Mouse (Mus musculus): ENCODE measurements around the gene Rad9b.

The Rad9b gene

DNA sequence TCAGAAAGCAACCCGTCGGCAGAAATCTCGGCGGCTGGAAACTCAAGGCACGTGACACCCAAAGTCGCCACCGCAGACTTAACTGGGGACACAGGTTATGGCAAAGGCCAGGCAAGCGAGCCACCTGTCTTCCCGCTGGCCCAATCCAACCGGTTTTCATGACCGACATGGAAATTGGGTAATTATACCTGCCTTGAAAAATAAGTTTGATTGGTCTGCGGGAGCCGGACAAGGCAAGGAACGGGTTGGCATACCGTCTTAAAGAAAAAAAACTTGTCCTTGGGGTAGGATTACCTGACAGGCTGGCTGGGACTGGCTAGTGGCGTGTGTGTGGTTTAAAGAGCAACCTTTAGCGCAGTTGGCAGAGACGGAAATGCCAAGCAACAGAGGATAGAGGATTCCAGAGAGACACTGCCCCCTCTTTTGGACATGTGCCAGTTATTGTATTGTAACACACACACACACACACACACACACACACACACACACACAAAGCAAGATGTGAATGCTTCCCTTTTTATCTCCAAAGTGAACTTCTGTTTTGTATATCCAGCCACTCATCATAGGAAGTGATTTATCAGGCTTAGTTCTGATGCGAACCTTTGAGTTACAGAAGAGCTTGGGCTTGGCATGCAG, 73.1 kb downstream of the Rad9b start:
- no peak for DNase-seq

DNA sequence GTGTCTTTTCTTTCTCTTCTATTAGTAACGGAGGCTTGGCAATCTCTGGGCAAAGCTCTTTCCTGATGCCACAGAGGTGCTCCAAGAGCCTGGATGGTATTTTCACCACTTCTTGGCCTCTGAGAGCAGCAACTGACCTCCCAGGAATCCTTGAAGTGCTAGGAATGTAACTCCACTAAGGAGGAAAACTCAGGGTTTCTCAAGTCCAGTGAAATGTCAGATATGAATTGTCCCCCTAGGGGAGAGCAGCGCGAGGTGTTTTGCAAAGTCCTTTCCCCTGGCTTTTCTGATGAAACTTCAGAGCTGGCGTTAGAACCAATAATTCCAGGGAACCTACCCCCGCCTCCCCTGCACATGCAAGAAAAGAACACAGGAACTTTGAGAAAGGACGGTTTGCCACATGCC, 73.6 kb downstream of the Rad9b start:
- DNase-seq, result no peak

DNA sequence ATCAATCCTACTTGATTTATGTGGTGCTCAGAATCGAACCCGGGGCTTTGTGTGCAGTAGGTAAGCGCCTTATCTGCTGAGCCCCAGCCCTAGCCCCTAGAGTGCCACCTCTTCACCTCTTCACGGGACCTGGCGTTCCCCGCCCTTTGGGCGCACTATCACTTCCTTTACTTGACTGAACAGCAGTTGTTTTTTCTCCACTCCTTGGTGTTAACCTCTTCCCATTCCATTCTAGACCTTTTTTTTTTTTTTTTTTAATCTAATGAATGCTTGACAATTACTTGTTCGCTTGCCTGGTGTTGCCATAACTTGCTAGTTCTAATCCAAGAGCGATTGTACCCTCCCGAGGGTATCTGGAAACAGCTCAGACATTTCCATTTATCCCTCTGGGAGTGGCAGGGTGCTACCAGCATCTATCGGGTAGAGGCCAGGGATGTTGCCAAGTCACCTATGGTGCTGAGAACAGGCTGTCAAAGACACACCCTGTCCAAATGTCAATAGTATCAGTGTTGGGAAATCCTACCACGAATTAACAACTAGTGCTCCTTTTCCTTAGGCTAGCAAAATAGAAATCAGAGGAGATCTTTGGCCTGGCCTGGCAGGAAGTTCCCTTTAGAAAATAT, 74.1 kb downstream of the Rad9b start:
- no peak for DNase-seq

DNA sequence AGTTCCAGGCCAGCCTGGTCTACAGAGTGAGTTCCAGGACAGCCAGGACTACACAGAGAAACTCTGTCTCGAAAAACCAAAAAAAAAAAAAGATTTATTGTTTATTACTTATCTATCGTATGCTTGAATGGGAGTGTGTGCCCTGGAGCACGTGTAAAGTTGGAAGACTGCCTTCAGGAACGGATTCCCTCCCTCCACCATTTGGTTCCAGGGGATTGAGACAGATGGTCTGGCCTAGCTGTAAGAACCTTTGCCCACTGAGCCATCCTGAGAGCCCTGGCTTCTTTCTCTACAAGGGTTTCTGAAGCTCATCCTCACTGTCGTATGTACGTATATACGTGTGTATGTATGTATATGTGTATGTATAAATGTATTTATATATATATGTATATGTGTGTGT, 75.1 kb downstream of the Rad9b start:
- peak; percentile 66 to 73 for DNase-seq

DNA sequence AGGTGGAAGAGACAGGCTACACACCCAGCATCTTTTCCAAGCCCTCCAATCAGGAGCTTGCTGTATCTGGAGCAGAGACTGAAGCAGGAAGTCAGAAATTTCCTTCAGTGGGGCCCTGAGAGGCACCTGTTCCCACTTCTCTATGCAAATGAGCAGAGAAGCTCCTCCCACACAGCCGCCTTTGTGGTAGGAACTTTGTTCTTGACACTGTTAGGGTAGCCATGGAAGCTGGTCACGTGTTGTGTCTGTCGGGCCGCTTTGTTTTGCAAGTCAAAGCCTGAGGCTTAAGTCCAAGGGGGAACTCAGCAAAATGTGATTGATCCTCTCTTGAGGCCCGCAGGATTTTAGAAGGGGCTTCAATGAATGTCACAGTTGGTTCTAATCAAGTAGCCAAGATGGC, 79.2 kb downstream of the Rad9b start:
- DNase-seq, result no peak

Data from cerebellum, adult 18-20 months (tissue).